Mouse (Mus musculus) liver, embryonic 14.5 days (tissue): ENCODE data around the gene Alkbh2. TPM values are rescaled to one million over a fixed set of nuclear protein-coding genes. Genes with fewer than 3 reads are reported as not detected.

Source experiments
- ATAC-seq: fragments of 200-750 bp; cut with Nextera tagmentation; 2 replicates; pipeline ENCODE4 v1.8.0; 2017; ENCODE audit warnings: moderate number of reproducible peaks, mild to moderate bottlenecking, moderate library complexity; ENCODE audit not compliant: insufficient read depth
- DNase-seq, 3 experiments: peaks; one replicate each; pipeline ENCODE4 v3.0.0-alpha.2; 2012 to 2013; ENCODE audit warnings: low read depth in 3 of 3, low spot score in 3 of 3
- H3K27ac ChIP-seq: fragments of 300-500 bp; sonication (generic); 2 replicates; pipeline ENCODE4 v1.5.1; 2014; ENCODE audit warnings: moderate library complexity, mild to moderate bottlenecking, control low read depth, inconsistent platforms
- H3K27me3 ChIP-seq: fragments of 300-500 bp; sonication (generic); 2 replicates; pipeline ENCODE4 v1.6.1; 2014; ENCODE audit warnings: mild to moderate bottlenecking, low read length, moderate library complexity; ENCODE audit not compliant: control insufficient read depth, insufficient read depth
- H3K36me3 ChIP-seq: fragments of 300-500 bp; sonication (generic); replicated peaks from 2 replicates; pipeline ENCODE4 v1.6.1; 2014; ENCODE audit warnings: low read depth; ENCODE audit not compliant: control insufficient read depth, insufficient read depth
- H3K4me1 ChIP-seq, 2 experiments: fragments of 200-500 bp in 1 of 2; fragments of 300-500 bp in 1 of 2; sonication (generic) in 1 of 2; replicated peaks; 2 replicates each; pipeline ENCODE4 v1.6.1; 2012 to 2014; ENCODE audit warnings: antibody characterized with exemption in 1 of 2, inconsistent platforms in 1 of 2, low read length in 1 of 2; ENCODE audit not compliant: control insufficient read depth in 2 of 2, insufficient read depth in 2 of 2
- H3K4me2 ChIP-seq: fragments of 300-500 bp; sonication (generic); 2 replicates; pipeline ENCODE4 v1.6.1; 2014; ENCODE audit warnings: low read depth, mild to moderate bottlenecking, control low read depth, moderate library complexity
- H3K4me3 ChIP-seq, 2 experiments: fragments of 200-500 bp in 1 of 2; fragments of 300-500 bp in 1 of 2; sonication (generic) in 1 of 2; 2 replicates each; pipeline ENCODE4 v1.5.1; 2012 to 2014; ENCODE audit warnings: low read depth in 2 of 2, low read length in 2 of 2, mild to moderate bottlenecking in 2 of 2, control low read depth in 1 of 2, inconsistent platforms in 1 of 2, moderate library complexity in 1 of 2; ENCODE audit not compliant: insufficient read depth in 1 of 2
- H3K9ac ChIP-seq: fragments of 300-500 bp; sonication (generic); replicated peaks from 2 replicates; pipeline ENCODE4 v1.6.1; 2014; ENCODE audit warnings: mild to moderate bottlenecking, control low read depth, moderate library complexity
- H3K9me3 ChIP-seq: fragments of 300-500 bp; sonication (generic); 2 replicates; pipeline ENCODE4 v1.6.1; 2016; ENCODE audit warnings: low read length, mixed read lengths; ENCODE audit not compliant: control insufficient read depth
- CTCF ChIP-seq: IDR thresholded peaks from 2 replicates; pipeline ENCODE4 v1.5.1; 2016; ENCODE audit warnings: antibody characterized with exemption, low read depth, control low read depth
- EP300 ChIP-seq: IDR thresholded peaks from 2 replicates; pipeline ENCODE4 v1.6.1; 2016; ENCODE audit warnings: antibody characterized with exemption, low read depth
- WGBS: fragments of 180-500 bp; shearing (Covaris S2); extraction: QIAGEN DNeasy Blood & Tissue Kit; methylation state at CpG from one replicate; pipeline ENCODE4 v1.1.7; 2014; ENCODE audit not compliant: insufficient replicate concordance; 5-methylcytosine and 5-hydroxymethylcytosine counted together
- polyA plus RNA-seq, 2 experiments: library from polyadenylated mRNA; depleted of rRNA in 1 of 2; stranded (reverse) in 1 of 2; unstranded in 1 of 2; fragments of >200 nt; fragmentation: Nextera tagmentation in 1 of 2; extraction: Ambion mirVana in 1 of 2; gene quantifications; 2 replicates each; pipeline versions ENCODE4 v1.2.1 to v1.2.3; 2012 to 2014

The Alkbh2 gene
- polyA plus RNA-seq, 2 experiments = 3.9 to 5.7 TPM

GRCm38 (mm10) chr5:114139175-114139574, 11.2 kb upstream of the Alkbh2 start:
- H3K4me2 ChIP-seq = no peak overlapping the region
- 68% methylated on average over 9 of the region's 9 CpGs for WGBS
- H3K4me3 ChIP-seq = no peak overlapping the region
- H3K36me3 ChIP-seq = peaks cover 9% of the 10 kb centered on the region
- TF ChIP-seq EP300 (no peak), CTCF (no peak)
- H3K9ac ChIP-seq = no peak overlapping the region
- H3K27ac ChIP-seq = no peak overlapping the region
- peaks cover 0 to 4% of the 10 kb centered on the region in 2 experiments; a peak in 3 of 4 replicates for H3K4me1 ChIP-seq
- ATAC-seq (no peak), DNase-seq (peak in 1 of 3 experiments; percentile 16)
- no peaks in the 10 kb centered on the region for H3K9me3 ChIP-seq
- no peaks in the 10 kb centered on the region for H3K27me3 ChIP-seq

- H3K4me2 ChIP-seq = no peak overlapping the region
- WGBS = 74% methylated on average over 21 of the region's 21 CpGs
- no peak overlapping the region for H3K9ac ChIP-seq
- no peaks in the 10 kb centered on the region for H3K9me3 ChIP-seq
- ATAC-seq = no peak
- H3K27ac ChIP-seq = no peak overlapping the region
- no peak for DNase-seq
- peaks cover 9% of the 10 kb centered on the region for H3K36me3 ChIP-seq
- no peak overlapping the region for H3K4me3 ChIP-seq
- no peaks in the 10 kb centered on the region for H3K27me3 ChIP-seq
- TF ChIP-seq EP300 (no peak), CTCF (no peak)
- peaks cover 0 to 9% of the 10 kb centered on the region in 2 experiments; a peak in 3 of 4 replicates for H3K4me1 ChIP-seq
Observed at GRCm38 (mm10) chr5:114138277-114139164, 10.5 kb upstream of the Alkbh2 start.

GRCm38 (mm10) chr5:114137481-114138276, 9.7 kb upstream of the Alkbh2 start:
- TF ChIP-seq EP300 (no peak), CTCF (no peak)
- no peak overlapping the region for H3K4me2 ChIP-seq
- no peak overlapping the region for H3K27ac ChIP-seq
- WGBS = 79% methylated on average over 15 of the region's 15 CpGs
- H3K4me3 ChIP-seq = no peak overlapping the region
- H3K9ac ChIP-seq = no peak overlapping the region
- H3K9me3 ChIP-seq = no peaks in the 10 kb centered on the region
- peaks cover 0 to 15% of the 10 kb centered on the region in 2 experiments; a peak in 3 of 4 replicates for H3K4me1 ChIP-seq
- peaks cover 9% of the 10 kb centered on the region for H3K36me3 ChIP-seq
- ATAC-seq (no peak), DNase-seq (no peak)
- H3K27me3 ChIP-seq = no peaks in the 10 kb centered on the region

GRCm38 (mm10) chr5:114135516-114135915, 7.5 kb upstream of the Alkbh2 start:
- H3K4me3 ChIP-seq = no peak overlapping the region
- H3K9ac ChIP-seq = no peak overlapping the region
- TF ChIP-seq EP300 = no peak
- TF ChIP-seq CTCF = no peak
- no peaks in the 10 kb centered on the region for H3K9me3 ChIP-seq
- 78% methylated on average over 10 of the region's 10 CpGs for WGBS
- H3K4me2 ChIP-seq = no peak overlapping the region
- no peaks in the 10 kb centered on the region for H3K27me3 ChIP-seq
- no peak for DNase-seq
- peaks cover 9 to 23% of the 10 kb centered on the region in 2 experiments for H3K4me1 ChIP-seq
- no peak for ATAC-seq
- peaks cover 9% of the 10 kb centered on the region for H3K36me3 ChIP-seq
- no peak overlapping the region for H3K27ac ChIP-seq
